Mouse (Mus musculus) urinary bladder, postnatal 0 days (tissue): ENCODE data around the gene Cuzd1. TPM values are rescaled to one million over a fixed set of nuclear protein-coding genes. Genes with fewer than 3 reads are reported as not detected.

Source experiments
- polyA plus RNA-seq: library from polyadenylated mRNA; unstranded; fragments of >200 nt; fragmentation: Nextera tagmentation; extraction: Ambion mirVana; gene quantifications from 2 replicates; pipeline ENCODE4 v1.2.1, GENCODE M21; 2015

Cuzd1 gene
- 0.05 and 0.18 TPM in 2 replicates for polyA plus RNA-seq

DNA sequence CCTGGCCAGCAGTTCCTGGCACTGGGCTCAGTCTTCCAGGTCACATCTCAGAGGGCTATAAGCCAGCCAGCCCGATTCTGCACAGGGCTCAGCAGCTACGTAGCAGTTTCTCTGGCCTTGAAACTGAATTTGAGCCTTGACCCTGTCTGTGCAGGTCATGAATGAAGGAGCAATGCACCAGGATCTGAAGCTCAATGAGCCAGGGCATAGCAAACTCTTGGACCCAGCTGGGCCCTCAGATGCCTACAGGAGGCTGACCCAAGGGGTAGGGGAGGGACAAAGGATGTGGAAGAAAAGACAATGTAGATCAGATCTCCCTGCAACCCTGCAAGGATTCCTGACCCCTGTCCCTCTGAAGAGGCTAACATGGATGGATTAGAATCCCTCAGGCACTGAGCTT, at the start of gene Cuzd1:
TSS of gene Cuzd1 (minus strand) at position 101 of the 400 bp plus-strand sequence.

DNA sequence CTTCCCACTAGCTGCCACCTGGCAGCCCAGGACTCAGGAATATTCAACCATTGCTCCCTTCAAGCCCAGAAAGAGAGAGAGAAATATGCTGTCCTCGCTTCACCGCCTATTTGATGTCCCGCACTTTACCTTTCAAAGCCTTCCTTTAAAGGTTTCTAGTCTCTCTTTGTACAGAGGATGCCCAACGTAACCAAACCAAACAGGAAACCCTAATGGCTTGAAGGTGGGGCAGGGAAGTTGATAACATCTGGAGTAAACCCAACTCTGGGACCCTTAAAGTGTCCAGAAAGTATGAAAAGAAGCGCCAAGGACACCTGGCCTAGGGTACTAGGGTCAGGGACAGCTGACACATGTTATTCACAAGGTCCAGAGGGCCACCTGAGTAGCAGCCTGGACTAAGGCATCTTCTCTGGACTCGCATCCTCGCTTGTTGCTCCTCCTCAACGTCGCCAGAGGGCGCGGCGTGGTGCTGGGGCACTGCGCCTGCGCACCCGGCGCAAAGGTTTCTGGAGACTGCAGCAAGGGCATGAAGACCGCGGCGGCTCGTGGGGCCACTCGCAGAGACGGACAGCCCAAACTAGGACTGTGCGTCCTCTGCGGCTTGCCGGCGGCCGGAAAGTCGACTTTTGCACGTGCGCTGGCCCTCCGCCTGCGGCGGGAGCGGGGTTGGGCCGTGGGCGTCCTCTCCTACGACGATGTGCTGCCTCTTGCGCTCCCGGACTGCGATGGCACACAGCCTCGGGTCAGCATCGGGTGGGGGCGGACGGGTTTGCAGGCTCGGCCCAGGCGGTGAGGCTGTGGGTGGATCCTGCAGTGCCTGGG, 48.8 kb upstream of the Cuzd1 start, which contains the start of gene Pstk:
TSS of gene Pstk (plus strand) at position 494 of the 822 bp plus-strand sequence.

DNA sequence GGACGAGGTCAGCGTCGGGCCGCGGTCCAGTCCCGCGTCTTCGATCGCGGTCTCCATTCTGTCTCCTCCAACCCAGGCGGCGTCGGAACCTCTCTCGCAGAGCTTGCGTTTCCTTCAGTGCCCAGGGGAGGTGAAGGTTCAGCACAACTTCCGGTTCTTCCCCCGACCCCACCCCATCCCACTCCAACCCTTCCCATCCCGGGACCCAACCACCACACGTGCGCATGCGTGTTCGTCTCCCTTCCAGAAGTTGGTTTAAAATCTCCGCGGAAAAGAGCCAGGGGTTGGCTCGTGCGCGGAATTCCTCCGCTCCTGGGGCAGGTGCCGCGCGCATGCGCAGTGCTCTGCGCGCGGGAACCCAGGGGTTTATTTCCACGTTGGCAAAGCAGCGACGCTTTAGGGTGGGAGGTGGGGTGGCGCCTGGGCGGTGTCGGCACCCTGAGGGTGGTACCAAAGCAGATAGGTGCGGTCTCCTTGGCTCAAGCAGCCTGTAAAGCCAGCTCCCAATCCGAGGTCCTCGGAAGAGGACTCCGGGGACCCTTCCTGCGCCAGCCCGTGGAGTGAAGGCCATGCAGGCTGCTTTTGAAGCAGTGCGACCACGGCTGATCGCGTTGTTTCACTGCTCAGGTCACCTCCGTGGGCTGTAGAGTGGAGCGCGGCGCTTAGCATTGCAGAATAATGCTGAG, 40.7 kb upstream of the Cuzd1 start, which contains the start of gene 2310057M21Rik:
TSS of gene 2310057M21Rik (minus strand) at position 145 of the 686 bp plus-strand sequence.

DNA sequence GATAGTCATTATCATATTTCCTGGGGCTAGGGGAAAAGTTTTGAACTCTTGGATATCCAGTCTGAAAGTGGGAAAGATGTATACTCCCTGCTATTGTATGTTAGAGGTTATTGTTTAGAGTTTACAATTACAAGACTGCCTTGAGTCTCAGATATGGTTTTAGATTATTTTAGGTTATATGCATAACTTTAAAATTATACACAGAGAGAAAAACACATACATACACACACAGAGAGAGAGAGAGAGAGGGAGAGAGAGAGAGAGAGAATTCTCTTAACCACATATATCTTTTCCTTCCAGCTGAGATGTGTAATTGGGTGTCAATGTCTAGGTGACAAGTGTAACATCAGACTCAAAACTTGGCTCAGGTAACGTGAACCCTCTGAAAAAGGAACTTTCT, 11.5 kb upstream of the Cuzd1 start, which contains the start of gene Fam24a:
TSS of gene Fam24a (plus strand) at position 301 of the 400 bp plus-strand sequence.

DNA sequence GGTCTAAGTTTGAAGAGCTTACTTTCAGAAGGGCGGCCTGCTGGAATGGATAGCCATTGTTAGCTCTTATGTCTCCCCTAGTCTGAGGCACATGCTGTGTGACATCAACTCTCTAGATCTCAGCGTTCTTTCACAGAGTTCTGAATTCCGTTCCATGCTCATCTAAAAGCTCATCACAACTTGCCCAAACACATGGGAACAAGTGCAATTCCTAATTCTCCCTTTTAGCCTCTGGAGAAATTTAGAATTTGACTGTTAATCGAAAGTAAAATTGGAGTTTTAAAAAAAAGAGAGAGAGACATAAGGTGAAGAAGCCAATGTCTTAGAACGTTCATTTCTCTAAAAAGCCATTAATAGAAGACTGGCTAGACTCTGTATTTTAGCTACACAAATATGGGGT, 7.3 kb upstream of the Cuzd1 start, which contains the start of gene Fam24b:
TSS of gene Fam24b (minus strand) at position 101 of the 400 bp plus-strand sequence.

Other genes starting within 250 kb of the Cuzd1 start
- gene 4933402N03Rik, start 176.0 kb downstream of the Cuzd1 start, polyA plus RNA-seq, result not detected in 2 replicates
- not detected in 2 replicates for gene 5430419D17Rik, start 147.9 kb downstream of the Cuzd1 start, polyA plus RNA-seq
- not detected in 2 replicates for gene Fam24b, start 7.2 kb upstream of the Cuzd1 start, polyA plus RNA-seq
- gene Fam24a, start 11.6 kb upstream of the Cuzd1 start, polyA plus RNA-seq, result not detected in 2 replicates
- gene 2310057M21Rik, start 40.5 kb upstream of the Cuzd1 start, polyA plus RNA-seq, result 14.3 and 16.4 TPM in 2 replicates
- gene Pstk, start 48.8 kb upstream of the Cuzd1 start, polyA plus RNA-seq, result 66.0 and 78.8 TPM in 2 replicates
- gene Ikzf5, start 88.2 kb upstream of the Cuzd1 start, polyA plus RNA-seq, result 5.7 and 7.8 TPM in 2 replicates
- gene Acadsb, start 88.3 kb upstream of the Cuzd1 start, polyA plus RNA-seq, result 92.8 and 98.1 TPM in 2 replicates
- not detected in 2 replicates for gene Hmx3, start 220.6 kb upstream of the Cuzd1 start, polyA plus RNA-seq
- not detected in 2 replicates for gene Hmx2, start 226.5 kb upstream of the Cuzd1 start, polyA plus RNA-seq
- 84.2 and 85.7 TPM in 2 replicates for gene Bub3, start 237.9 kb upstream of the Cuzd1 start, polyA plus RNA-seq